Mouse (Mus musculus) left cerebral cortex, postnatal 36 days (tissue): ENCODE data around the gene Btbd17. TPM values are rescaled to one million over a fixed set of nuclear protein-coding genes. Genes with fewer than 3 reads are reported as not detected.

ENCODE experiments used
- DNase-seq, 2 experiments: peaks; one replicate each; pipeline ENCODE4 v3.0.0; 2021 to 2022; ENCODE audit warnings: low spot score in 2 of 2, mixed read lengths in 1 of 2
- intact Hi-C: fragments of 180-260 bp; cut with DNase I; formaldehyde crosslinking; loops from one replicate; pipeline ENCODE4 v1.15.1; 2025
- total RNA-seq, 2 experiments: library from RNA; stranded (reverse); gene quantifications; 2 replicates each; pipeline ENCODE4 v1.2.3; 2021

The Btbd17 gene
- total RNA-seq, 2 experiments from 2014 or later = 29.1 to 35.8 TPM

GRCm38 (mm10) chr11:114807686-114808427 is 12.1 kb upstream of the Btbd17 start:
- no peak for DNase-seq
- intact Hi-C loops = no loop called here

DNA sequence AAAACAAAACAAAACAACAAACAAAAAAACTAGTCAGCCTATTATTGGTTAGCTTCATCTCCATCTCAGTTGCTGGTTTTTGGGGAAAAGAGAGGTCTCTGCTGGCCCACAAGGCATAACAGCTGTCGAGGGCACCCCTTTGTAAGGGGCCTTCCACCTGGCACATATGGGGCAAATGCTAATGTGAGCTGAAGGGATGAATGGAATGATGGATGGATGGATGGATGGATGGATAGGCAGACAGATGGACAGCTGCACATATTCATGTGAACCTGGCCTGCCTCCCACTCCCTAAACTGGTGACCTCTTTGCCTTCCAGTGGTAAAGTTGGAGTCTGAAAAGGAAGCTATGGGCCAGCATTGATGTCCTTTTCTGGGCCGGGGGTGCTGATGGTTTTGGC is 11.3 kb upstream of the Btbd17 start:
- DNase-seq = no peak
- intact Hi-C loops = no loop called here

DNA sequence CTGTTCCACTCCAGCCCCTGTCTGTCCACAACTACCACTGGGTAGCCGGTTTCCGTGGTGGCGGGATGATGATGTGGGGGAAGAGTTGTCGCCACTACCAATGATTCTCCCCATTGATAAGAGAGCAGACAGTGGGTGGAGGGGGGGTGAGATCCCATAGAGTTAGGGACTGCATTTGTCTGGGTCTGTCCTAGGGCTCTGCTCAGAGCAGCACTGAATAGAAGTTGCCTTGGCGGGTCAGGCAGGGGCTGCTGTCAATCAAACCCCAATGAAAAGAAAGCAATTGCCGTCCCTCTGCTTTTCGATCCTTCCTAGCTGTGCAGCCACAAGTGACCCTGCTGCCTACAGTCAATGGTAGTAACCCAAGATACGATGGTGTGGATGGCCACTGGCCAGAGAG is 8.2 kb upstream of the Btbd17 start:
- intact Hi-C loops = no loop called here
- DNase-seq = no peak

GRCm38 (mm10) chr11:114802540-114803267 is 7.0 kb upstream of the Btbd17 start:
- no peak for DNase-seq
- intact Hi-C loops = no loop called here

GRCm38 (mm10) chr11:114801906-114802305 is 6.2 kb upstream of the Btbd17 start:
- DNase-seq = no peak
- intact Hi-C loops = no loop called here

DNA sequence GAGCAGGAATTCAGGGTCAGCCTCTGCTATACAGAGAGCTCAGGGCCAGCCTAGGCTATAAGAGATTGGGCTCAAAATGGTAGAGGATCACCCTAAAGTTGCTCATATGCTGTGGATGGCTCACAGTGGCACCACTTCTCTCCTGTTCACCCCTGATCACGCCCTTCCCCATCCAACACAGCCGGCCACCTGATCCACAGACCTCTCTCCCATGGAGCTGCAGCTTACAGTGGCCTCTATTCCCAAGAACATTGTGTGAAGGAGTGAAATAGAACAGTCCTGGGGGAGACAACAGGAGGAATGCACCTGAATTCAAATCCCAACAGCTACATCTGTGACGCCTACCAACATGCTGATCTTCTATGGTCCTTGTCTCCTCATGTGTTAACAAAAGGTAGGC is 2.9 kb upstream of the Btbd17 start, which contains the start of gene Gpr142:
Gpr142 (plus strand) TSS at position 301 of the 400 bp plus-strand sequence.
- DNase-seq = no peak
- intact Hi-C loops = loop anchor here (10.0 kb wide), 1 partner anchor 124 kb away; the partner anchor contains the start of gene Ttyh2

DNA sequence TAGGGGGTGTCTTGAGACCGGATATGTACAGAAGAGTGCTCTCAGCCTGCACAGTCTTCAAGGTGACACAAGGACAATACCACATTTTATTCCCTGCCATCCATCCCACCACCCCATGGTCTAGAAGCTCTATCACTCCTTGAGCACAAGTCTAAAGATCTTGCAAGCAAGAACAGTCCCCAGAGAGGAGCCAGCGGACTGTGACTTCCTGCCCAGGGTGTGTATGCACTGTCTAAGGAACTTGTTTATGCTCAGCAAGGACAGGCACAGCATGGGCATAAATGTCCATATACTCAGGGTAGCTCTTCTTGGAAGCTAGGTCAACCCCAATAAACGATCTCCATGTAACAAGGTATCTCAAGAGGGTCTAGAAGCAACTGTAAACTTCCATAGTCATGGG is 2.2 kb upstream of the Btbd17 start:
- intact Hi-C loops = loop anchor here (10.0 kb wide), 1 partner anchor 123 kb away; the partner anchor contains the start of gene Ttyh2
- DNase-seq = no peak

DNA sequence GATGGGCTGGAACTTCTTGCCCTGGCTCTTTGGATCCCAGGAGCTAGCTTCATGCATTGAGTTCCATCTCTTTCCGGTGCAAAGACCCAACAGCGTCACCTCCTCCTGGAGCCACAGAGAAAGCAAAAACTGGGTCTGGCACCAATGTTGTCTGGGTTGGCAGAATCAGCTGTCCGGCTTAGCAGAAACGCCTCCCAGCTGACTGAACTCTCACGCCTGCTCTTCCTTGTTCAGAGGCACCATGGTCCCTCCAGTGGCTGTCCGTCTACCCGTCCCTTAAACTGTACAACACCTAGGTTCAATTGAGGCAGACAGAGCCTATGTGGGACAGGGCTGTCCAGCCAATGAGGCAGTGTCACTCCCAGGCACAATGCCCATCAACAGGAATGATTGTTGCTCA is 1.4 kb upstream of the Btbd17 start:
- DNase-seq = no peak
- intact Hi-C loops = loop anchor here (10.0 kb wide), 1 partner anchor 122 kb away; the partner anchor contains the start of gene Ttyh2

GRCm38 (mm10) chr11:114795231-114795746 is 456 bp downstream of the Btbd17 start:
- peak; percentile 89 to 91 for DNase-seq
- intact Hi-C loops = loop anchor here (2.0 to 10.0 kb wide), 2 partner anchors 28 to 120 kb away; partner anchors contain the start of gene Ttyh2

GRCm38 (mm10) chr11:114794691-114795090 is 1.1 kb downstream of the Btbd17 start:
- intact Hi-C loops = loop anchor here (2.0 to 10.0 kb wide), 2 partner anchors 28 to 120 kb away; partner anchors contain the start of gene Ttyh2
- no peak for DNase-seq

- no peak for DNase-seq
- intact Hi-C loops = loop anchor here (2.0 to 10.0 kb wide), 2 partner anchors 29 to 119 kb away; partner anchors contain the start of gene Ttyh2
These were observed 1.7 kb downstream of the Btbd17 start for GRCm38 (mm10) chr11:114793868-114794545.

DNA sequence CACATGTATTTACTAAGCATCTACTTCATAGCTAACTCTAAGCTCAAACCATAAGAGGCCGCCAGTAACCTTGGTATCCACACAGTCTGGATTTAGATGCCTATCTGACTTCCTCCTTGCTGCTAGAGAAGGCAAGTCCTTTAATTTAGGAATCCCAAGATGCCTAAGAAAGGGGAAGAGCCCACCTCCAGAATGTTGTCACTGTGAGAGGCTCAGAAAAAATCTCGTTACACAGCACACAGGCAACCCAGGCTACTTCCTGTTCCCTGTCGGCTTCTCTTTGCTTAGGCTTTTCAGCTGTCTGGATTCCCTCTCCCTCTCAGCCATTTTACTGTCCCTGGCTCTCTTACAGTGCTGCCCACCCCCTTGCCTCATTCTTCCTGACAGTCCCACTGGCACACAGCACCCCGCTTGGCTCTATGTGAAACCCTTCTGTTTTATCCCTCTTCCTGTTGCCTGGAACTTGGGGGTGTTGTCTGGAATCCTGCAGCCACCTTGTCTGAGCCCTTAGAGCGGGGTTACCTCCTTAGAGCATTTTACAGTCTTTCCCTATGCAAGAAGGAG is 2.7 kb downstream of the Btbd17 start:
- intact Hi-C loops = loop anchor here (10.0 kb wide), 1 partner anchor 118 kb away; the partner anchor contains the start of gene Ttyh2
- peak in 1 of 2 experiments; percentile 18 for DNase-seq

GRCm38 (mm10) chr11:114791891-114792411 is 3.8 kb downstream of the Btbd17 start:
- intact Hi-C loops = loop anchor here (10.0 kb wide), 1 partner anchor 117 kb away; the partner anchor contains the start of gene Ttyh2

DNA sequence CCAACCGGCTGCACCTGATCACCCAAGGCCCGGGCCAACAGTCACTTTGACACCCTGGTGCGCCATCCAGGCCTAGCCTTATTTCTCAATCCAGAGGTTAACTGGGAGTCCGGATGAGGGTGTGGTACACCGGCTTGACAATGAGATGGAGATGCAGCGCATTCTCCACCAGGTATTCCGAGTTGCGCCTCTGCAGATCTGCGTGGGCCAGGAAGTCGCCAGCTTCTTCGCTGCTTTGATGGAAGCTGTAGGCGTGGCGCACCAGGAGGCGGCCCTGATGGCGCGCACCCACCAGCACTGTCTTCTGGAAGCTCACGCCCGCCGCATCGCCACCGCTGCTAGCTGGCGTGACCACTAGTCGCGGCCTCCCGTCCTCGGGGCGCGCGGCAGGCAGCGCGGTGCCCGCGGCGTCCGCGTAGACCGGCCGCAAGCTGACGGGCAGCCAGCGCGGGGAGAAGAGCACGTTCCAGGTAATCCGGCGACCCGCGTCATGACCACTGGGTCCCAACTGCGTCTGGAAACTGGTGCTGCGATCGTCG is 4.3 kb downstream of the Btbd17 start:
- DNase-seq = peak; percentile 48 to 57
- intact Hi-C loops = loop anchor here (10.0 kb wide), 1 partner anchor 117 kb away; the partner anchor contains the start of gene Ttyh2

More at GRCm38 (mm10) chr11:114791891-114792411, 3.8 kb downstream of the Btbd17 start:
- DNase-seq = peak; percentile 54 to 61

- intact Hi-C loops = loop anchor here (10.0 kb wide), 1 partner anchor 116 kb away; the partner anchor contains the start of gene Ttyh2
- DNase-seq = no peak
These were observed 4.9 kb downstream of the Btbd17 start for GRCm38 (mm10) chr11:114790841-114791240.

DNA sequence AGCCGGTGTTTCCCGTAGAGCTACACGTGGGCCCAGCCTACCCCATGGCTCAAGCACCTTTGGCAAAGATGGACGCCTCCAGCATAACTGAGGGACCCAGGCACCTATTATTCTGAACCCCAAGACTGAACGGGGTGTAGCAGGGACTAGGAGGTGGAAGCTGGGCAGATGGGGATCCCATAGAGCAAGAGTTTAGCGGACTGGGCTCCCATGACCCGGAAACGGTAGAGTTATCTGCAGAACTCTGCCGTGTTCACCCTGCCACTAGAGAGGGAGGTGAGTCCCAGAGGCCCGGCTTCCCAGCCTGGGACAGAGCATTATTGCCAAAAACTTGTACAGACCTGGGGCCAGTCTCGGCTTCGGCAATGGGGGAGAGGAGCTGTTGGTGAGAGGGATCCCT is 5.6 kb downstream of the Btbd17 start:
- intact Hi-C loops = loop anchor here (10.0 kb wide), 1 partner anchor 115 kb away; the partner anchor contains the start of gene Ttyh2

DNA sequence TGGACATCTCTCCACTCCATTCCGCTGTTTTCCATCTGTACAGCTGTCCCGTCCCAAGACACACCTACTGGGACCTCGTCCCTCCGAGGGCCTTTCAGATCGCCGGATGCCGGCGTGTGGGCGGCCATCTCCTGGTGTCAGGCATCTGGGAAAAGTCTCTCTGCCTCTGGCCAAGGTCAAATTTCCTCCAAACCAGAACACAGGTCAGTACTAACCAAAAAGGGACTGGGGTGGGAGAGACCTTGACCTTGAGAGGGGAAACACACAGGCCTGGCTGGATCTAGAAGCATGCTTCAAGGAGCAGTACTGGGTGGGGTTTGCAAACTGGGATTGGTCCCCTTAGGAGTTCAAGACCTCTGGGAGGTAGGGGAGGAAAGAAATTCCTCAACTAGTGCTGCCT is 6.0 kb downstream of the Btbd17 start:
- DNase-seq = no peak
- intact Hi-C loops = loop anchor here (1.0 to 10.0 kb wide), 2 partner anchors 44 to 115 kb away; partner anchors contain the start of gene Ttyh2

More for the DNA sequence above, 5.6 kb downstream of the Btbd17 start:
- DNase-seq = no peak

DNA sequence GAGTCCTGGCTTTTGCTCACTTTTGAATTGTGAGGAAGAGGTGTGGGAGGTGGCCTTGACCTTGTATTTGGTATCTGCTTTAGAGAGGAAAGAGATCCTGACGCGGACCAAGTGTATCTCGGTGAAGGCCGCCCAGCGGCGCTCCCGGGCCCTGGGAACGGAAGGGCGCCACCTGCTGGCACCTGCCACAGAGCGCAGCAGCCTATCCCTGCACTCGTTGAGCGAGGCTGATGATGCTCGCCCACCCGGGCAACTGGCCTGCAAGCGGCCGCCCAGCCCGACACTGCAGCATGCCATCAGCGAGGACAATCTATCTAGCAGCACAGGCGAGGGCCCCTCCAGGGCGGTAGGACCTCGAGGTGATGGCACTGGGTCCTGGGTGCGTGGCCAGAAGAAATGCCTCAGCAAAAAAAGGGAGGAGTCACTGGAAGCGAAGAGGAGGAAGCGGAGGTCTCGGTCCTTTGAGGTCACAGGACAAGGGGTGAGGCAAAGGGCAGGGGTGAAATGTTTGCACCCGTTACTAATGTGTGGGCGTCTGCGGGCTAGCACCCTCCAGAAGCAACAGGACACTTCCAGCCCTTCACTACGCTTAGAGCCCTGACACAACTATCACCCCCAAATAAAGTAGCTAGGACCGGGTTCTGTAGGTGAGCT is 6.6 kb downstream of the Btbd17 start:
- intact Hi-C loops = loop anchor here (1.0 kb wide), 1 partner anchor 44 kb away; no protein-coding TSS in a partner anchor
- DNase-seq = peak; percentile 77 to 79
